Mouse (Mus musculus): ENCODE measurements around the gene Gp1bb. TPM values are rescaled to one million over a fixed set of nuclear protein-coding genes. Genes with fewer than 3 reads are reported as not detected.

Gene Gp1bb
- 1.3 and 1.6 TPM in 2 replicates for polyA plus RNA-seq (2015; fragmentation: Nextera tagmentation; extraction: Ambion mirVana)

GRCm38 (mm10) chr16:18622019-18622418 lies at the start of gene Gp1bb:
Gene Gp1bb, minus strand, starts transcription at chr16:18622403.
- peaks cover 84% of the 10 kb centered on the region for H3K27me3 ChIP-seq (replicated peaks)
- H3K4me2 ChIP-seq = peak within 1 kb of the TSS; percentile 97
- no peak within 1 kb of the TSS for H3K27ac ChIP-seq
- H3K36me3 ChIP-seq = no peaks in the 10 kb centered on the region
- no peak for ATAC-seq (ENCODE audit: insufficient read depth, low FRiP score, low read depth)
- H3K4me3 ChIP-seq (replicated peaks) = peak within 1 kb of the TSS; percentile 47
- H3K4me1 ChIP-seq = peaks cover 35% of the 10 kb centered on the region
- no peaks in the 10 kb centered on the region for H3K9me3 ChIP-seq
- WGBS = 31% methylated on average over 17 of the region's 17 CpGs
- H3K9ac ChIP-seq = no peak within 1 kb of the TSS

DNA sequence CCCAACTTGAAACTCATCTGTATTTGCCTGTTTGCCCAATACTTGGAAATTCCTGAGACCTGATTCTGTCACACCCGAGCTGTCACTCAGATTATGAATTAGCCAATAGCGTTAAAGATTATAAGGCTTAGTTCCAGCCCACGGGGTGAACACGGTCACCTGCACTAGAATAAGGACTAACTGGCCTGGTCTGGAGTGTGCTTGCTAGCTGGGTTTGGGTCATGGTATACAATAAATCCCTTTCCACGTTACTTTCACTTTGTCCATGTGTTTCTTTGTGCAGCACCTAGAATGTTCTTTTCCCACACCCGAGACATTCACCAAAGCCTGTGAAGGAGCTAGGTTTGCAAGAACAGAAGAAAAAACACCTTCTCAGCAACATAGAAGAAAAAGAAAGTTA lies 47.7 kb upstream of the Gp1bb start:
- H3K27ac ChIP-seq = no peak overlapping the region
- H3K4me1 ChIP-seq = no peaks in the 10 kb centered on the region
- H3K9ac ChIP-seq = no peak overlapping the region
- no peak overlapping the region for H3K4me2 ChIP-seq
- H3K27me3 ChIP-seq (replicated peaks) = no peaks in the 10 kb centered on the region
- no peak for ATAC-seq (ENCODE audit: insufficient read depth, low FRiP score, low read depth)
- H3K9me3 ChIP-seq = no peaks in the 10 kb centered on the region
- H3K36me3 ChIP-seq = no peaks in the 10 kb centered on the region
- WGBS = 66% methylated on average over 6 of the region's 6 CpGs
- H3K4me3 ChIP-seq (replicated peaks) = no peak overlapping the region

GRCm38 (mm10) chr16:18658597-18658996 lies 36.4 kb upstream of the Gp1bb start:
- 67% methylated on average over 4 of the region's 4 CpGs for WGBS
- H3K4me1 ChIP-seq = no peaks in the 10 kb centered on the region
- H3K27me3 ChIP-seq (replicated peaks) = no peaks in the 10 kb centered on the region
- no peak overlapping the region for H3K4me2 ChIP-seq
- no peak for ATAC-seq (ENCODE audit: insufficient read depth, low FRiP score, low read depth)
- H3K4me3 ChIP-seq (replicated peaks) = no peak overlapping the region
- no peak overlapping the region for H3K27ac ChIP-seq
- H3K36me3 ChIP-seq = no peaks in the 10 kb centered on the region
- no peaks in the 10 kb centered on the region for H3K9me3 ChIP-seq
- H3K9ac ChIP-seq = no peak overlapping the region

- H3K9me3 ChIP-seq = no peaks in the 10 kb centered on the region
- no peak overlapping the region for H3K4me3 ChIP-seq (replicated peaks)
- WGBS = 62% methylated on average over 5 of the region's 5 CpGs
- no peaks in the 10 kb centered on the region for H3K27me3 ChIP-seq (replicated peaks)
- no peaks in the 10 kb centered on the region for H3K4me1 ChIP-seq
- H3K4me2 ChIP-seq = no peak overlapping the region
- no peak overlapping the region for H3K27ac ChIP-seq
- no peaks in the 10 kb centered on the region for H3K36me3 ChIP-seq
- H3K9ac ChIP-seq = no peak overlapping the region
- no peak for ATAC-seq (ENCODE audit: insufficient read depth, low FRiP score, low read depth)
These were observed 33.3 kb upstream of the Gp1bb start for GRCm38 (mm10) chr16:18655372-18656098.

DNA sequence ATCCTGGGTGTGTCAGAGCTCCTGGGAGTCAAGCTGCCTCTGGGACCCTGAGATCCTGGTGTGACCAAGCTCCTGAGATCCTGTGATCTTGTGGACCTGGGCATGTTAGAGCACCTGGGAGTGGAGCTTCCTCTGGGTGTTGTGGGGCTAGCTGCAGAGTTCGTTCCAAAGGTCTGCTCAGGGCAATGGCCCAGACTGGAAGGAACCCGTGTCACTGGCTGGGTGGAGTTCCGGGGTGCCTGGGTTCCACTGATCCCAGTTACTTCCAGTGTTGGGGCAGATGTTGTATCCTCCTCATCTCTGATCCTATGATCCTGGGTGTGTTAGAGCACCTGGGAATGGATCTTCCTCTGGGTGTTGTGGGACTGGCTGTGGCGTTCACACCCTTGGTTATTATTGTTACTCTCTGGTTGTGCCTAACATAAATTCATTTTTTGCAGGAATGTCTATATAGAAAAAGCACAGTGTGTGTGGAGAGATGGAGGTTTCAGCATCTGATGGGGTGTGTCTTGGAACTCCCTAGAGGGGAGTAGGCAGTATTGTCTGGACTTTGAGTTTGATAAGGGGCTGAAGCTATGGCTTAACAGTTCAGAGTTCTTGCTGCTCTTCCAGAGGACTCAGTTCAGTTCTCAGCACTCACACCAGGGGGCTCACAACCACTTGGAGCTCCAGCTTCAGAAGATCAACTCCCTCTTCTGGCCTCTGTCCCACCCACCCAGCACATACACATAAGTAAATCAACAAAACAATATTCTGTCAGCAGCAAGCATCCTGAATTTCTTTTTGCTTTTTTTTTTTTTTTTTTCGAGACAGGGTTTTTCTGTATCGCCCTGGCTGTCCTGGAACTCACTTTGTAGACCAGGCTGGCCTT lies 31.3 kb upstream of the Gp1bb start:
- ATAC-seq (ENCODE audit: insufficient read depth, low FRiP score, low read depth) = no peak
- 79% methylated on average over 6 of the region's 6 CpGs for WGBS
- Histone ChIP-seq H3K9ac (no peak overlapping the region), H3K36me3 (no peaks in the 10 kb centered on the region), H3K4me3 (replicated peaks) (no peak overlapping the region), H3K4me1 (no peaks in the 10 kb centered on the region), H3K9me3 (no peaks in the 10 kb centered on the region), H3K4me2 (no peak overlapping the region), H3K27ac (no peak overlapping the region), H3K27me3 (replicated peaks) (no peaks in the 10 kb centered on the region)

DNA sequence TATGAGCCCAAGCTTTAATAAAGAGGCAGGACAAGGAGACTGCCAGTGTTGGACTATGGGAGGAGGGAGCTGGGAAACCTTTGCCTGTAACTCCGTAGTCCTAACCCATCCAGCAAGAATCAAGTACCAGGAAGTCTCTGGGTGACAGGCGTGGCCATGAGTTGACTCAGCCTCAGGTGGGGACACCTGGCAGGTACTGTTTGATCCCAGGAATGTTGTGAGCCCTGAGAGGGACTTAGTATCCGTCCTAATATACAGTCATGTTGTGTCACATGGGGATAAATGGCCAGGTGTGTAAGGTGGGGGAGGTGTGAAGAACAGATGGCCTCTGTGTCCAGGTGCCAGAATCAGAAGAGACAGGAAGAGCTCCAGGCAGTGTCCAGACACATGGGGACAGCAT lies 26.9 kb upstream of the Gp1bb start:
- H3K9me3 ChIP-seq = no peaks in the 10 kb centered on the region
- ATAC-seq (ENCODE audit: insufficient read depth, low FRiP score, low read depth) = 0 out of 2 replicates have a peak, but pooled peaks have one; percentile 22
- no peak overlapping the region for H3K4me3 ChIP-seq (replicated peaks)
- H3K4me1 ChIP-seq = no peaks in the 10 kb centered on the region
- no peaks in the 10 kb centered on the region for H3K27me3 ChIP-seq (replicated peaks)
- no peak overlapping the region for H3K4me2 ChIP-seq
- H3K9ac ChIP-seq = no peak overlapping the region
- no peaks in the 10 kb centered on the region for H3K36me3 ChIP-seq
- WGBS = 56% methylated on average over 3 of the region's 3 CpGs
- H3K27ac ChIP-seq = no peak overlapping the region

GRCm38 (mm10) chr16:18645329-18645728 lies 23.1 kb upstream of the Gp1bb start:
- Histone ChIP-seq H3K9me3 (no peaks in the 10 kb centered on the region), H3K27me3 (replicated peaks) (no peaks in the 10 kb centered on the region), H3K27ac (no peak overlapping the region), H3K9ac (no peak overlapping the region), H3K4me3 (replicated peaks) (no peak overlapping the region), H3K4me2 (no peak overlapping the region), H3K36me3 (no peaks in the 10 kb centered on the region), H3K4me1 (no peaks in the 10 kb centered on the region)
- 70% methylated on average over 6 of the region's 6 CpGs for WGBS
- ATAC-seq (ENCODE audit: insufficient read depth, low FRiP score, low read depth) = no peak; the same call in 1 of the 2 replicates

DNA sequence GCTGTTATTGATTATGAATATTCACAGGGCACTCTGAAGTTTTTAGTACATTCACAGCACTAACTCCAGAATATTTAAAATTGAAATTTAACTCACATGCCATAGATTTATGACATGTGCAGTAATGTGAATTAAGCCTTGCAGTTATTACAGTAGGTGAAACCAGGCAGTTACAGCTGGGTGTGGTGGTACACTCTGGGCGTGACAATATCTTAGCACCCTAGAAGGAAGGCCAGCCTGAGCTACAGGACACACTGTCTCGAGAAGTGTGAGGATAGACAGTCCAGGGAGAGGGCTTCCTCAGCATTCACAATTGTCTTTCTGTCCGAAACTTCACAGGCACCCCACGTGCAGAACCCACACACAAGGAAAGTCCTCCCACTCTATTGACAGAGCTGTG lies 22.3 kb upstream of the Gp1bb start:
- 74% methylated on average over 4 of the region's 4 CpGs for WGBS
- Histone ChIP-seq H3K27ac (no peak overlapping the region), H3K4me1 (no peaks in the 10 kb centered on the region), H3K27me3 (replicated peaks) (no peaks in the 10 kb centered on the region), H3K9me3 (no peaks in the 10 kb centered on the region), H3K36me3 (no peaks in the 10 kb centered on the region), H3K9ac (no peak overlapping the region), H3K4me2 (no peak overlapping the region), H3K4me3 (replicated peaks) (no peak overlapping the region)
- ATAC-seq (ENCODE audit: insufficient read depth, low FRiP score, low read depth) = no peak

- no peak for ATAC-seq (ENCODE audit: insufficient read depth, low FRiP score, low read depth)
- WGBS = 76% methylated on average over 11 of the region's 11 CpGs
These were observed 21.3 kb upstream of the Gp1bb start for GRCm38 (mm10) chr16:18643406-18643998.

GRCm38 (mm10) chr16:18642897-18643296 lies 20.7 kb upstream of the Gp1bb start:
- Histone ChIP-seq H3K27me3 (replicated peaks) (no peaks in the 10 kb centered on the region), H3K36me3 (no peaks in the 10 kb centered on the region), H3K27ac (no peak overlapping the region), H3K4me2 (no peak overlapping the region), H3K9me3 (no peaks in the 10 kb centered on the region), H3K4me1 (no peaks in the 10 kb centered on the region), H3K9ac (no peak overlapping the region), H3K4me3 (replicated peaks) (no peak overlapping the region)
- no peak for ATAC-seq (ENCODE audit: insufficient read depth, low FRiP score, low read depth)
- WGBS = 76% methylated on average over 4 of the region's 4 CpGs

More at GRCm38 (mm10) chr16:18643406-18643998, 21.3 kb upstream of the Gp1bb start:
- Histone ChIP-seq H3K4me3 (replicated peaks) (no peak overlapping the region), H3K36me3 (no peaks in the 10 kb centered on the region), H3K9me3 (no peaks in the 10 kb centered on the region), H3K9ac (no peak overlapping the region), H3K4me2 (no peak overlapping the region), H3K27ac (no peak overlapping the region), H3K4me1 (no peaks in the 10 kb centered on the region), H3K27me3 (replicated peaks) (no peaks in the 10 kb centered on the region)

GRCm38 (mm10) chr16:18642291-18642690 lies 20.1 kb upstream of the Gp1bb start:
- WGBS = 47% methylated on average over 7 of the region's 7 CpGs
- ATAC-seq (ENCODE audit: insufficient read depth, low FRiP score, low read depth) = no peak

More at GRCm38 (mm10) chr16:18642291-18642690, 20.1 kb upstream of the Gp1bb start:
- H3K27me3 ChIP-seq (replicated peaks) = no peaks in the 10 kb centered on the region
- no peak overlapping the region for H3K4me2 ChIP-seq
- no peaks in the 10 kb centered on the region for H3K9me3 ChIP-seq
- no peaks in the 10 kb centered on the region for H3K36me3 ChIP-seq
- no peak overlapping the region for H3K27ac ChIP-seq
- no peak overlapping the region for H3K4me3 ChIP-seq (replicated peaks)
- H3K9ac ChIP-seq = no peak overlapping the region
- H3K4me1 ChIP-seq = no peaks in the 10 kb centered on the region
